Mouse (Mus musculus) cortical plate, adult 2 months (tissue): ENCODE results near the gene Dyrk1b.

Source experiments
- CTCF ChIP-seq: fragments of 200-500 bp; IDR thresholded peaks from 2 replicates; pipeline ENCODE4 v1.5.1; 2011; ENCODE audit warnings: mild to moderate bottlenecking, control low read depth, low read length; ENCODE audit not compliant: insufficient read depth; ENCODE audit errors: extremely low read depth
- POLR2A ChIP-seq: fragments of 200-500 bp; IDR thresholded peaks from 2 replicates; pipeline ENCODE4 v1.6.1; 2011; ENCODE audit warnings: mild to moderate bottlenecking, low read length, control low read depth; ENCODE audit not compliant: insufficient read depth; ENCODE audit errors: extremely low read depth

DNA sequence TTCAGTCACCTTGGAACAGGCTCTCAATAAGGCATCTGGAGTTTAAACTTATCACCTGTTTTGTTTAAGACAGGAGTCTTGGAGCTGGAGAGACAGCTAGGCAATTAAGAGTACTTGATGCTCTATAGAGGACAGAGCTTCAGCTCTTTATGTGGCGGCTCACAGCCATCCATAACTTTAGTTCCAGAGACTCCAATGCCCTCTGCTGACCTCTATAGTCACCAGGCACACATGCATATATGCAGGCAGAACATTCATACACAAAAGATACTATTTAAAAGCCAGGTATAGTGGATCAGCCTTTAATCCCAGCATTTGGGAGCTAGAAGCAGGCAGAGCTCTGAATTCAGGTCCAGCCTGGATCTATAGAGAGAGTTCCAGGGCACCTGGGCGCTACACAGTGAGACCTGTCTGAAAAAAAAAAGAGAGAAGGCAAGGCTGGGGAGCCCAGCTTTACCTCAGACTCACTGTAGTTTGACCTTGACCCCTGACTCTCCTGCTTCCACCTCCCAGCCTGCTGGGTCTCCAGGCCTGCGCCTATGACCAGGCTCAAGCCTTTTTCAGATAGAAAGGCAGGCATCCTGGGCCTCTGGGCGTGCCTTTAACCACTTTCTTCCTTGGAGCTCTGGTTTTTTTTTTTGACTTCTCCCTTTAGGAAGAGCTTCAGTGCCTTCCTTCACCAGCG lies 16.3 kb downstream of the Dyrk1b start:
- no peak for TF ChIP-seq POLR2A
- TF ChIP-seq CTCF, result no peak
